Mouse (Mus musculus): Measurements from ENCODE around the gene Taf1c. TPM values are rescaled to one million over a fixed set of nuclear protein-coding genes. Genes with fewer than 3 reads are reported as not detected.

Taf1c gene
- polyA plus RNA-seq, 1 experiment from 2014 or later = 12.9 TPM

Other genes starting within 250 kb of the Taf1c start
- gene Mlycd, start 210.3 kb downstream of the Taf1c start, polyA plus RNA-seq (2015; fragmentation: Nextera tagmentation; extraction: Ambion mirVana) = 11.7 and 12.8 TPM in 2 replicates
- 2.0 and 3.5 TPM in 2 replicates for gene Osgin1, start 171.1 kb downstream of the Taf1c start, polyA plus RNA-seq (2015; fragmentation: Nextera tagmentation; extraction: Ambion mirVana)
- gene Necab2, start 158.5 kb downstream of the Taf1c start, polyA plus RNA-seq (2015; fragmentation: Nextera tagmentation; extraction: Ambion mirVana) = 2.3 and 3.3 TPM in 2 replicates
- 0.08 TPM in 1 of 2 replicates, not detected in the other for gene Slc38a8, start 103.5 kb downstream of the Taf1c start, polyA plus RNA-seq (2015; fragmentation: Nextera tagmentation; extraction: Ambion mirVana)
- 115 and 123 TPM in 2 replicates for gene Mbtps1, start 46.5 kb downstream of the Taf1c start, polyA plus RNA-seq (2015; fragmentation: Nextera tagmentation; extraction: Ambion mirVana)
- 31.3 and 32.5 TPM in 2 replicates for gene Hsdl1, start 30.0 kb downstream of the Taf1c start, polyA plus RNA-seq (2015; fragmentation: Nextera tagmentation; extraction: Ambion mirVana)
- 0.23 and 0.28 TPM in 2 replicates for gene Dnaaf1, start 30.0 kb downstream of the Taf1c start, polyA plus RNA-seq (2015; fragmentation: Nextera tagmentation; extraction: Ambion mirVana)
- gene Adad2, start 7.5 kb upstream of the Taf1c start, polyA plus RNA-seq (2015; fragmentation: Nextera tagmentation; extraction: Ambion mirVana) = not detected in 2 replicates
- 0.05 TPM in 1 of 2 replicates, not detected in the other for gene Kcng4, start 30.5 kb upstream of the Taf1c start, polyA plus RNA-seq (2015; fragmentation: Nextera tagmentation; extraction: Ambion mirVana)
- gene Wfdc1, start 61.1 kb upstream of the Taf1c start, polyA plus RNA-seq (2015; fragmentation: Nextera tagmentation; extraction: Ambion mirVana) = 2.3 and 3.0 TPM in 2 replicates
- gene Atp2c2, start 94.8 kb upstream of the Taf1c start, polyA plus RNA-seq (2015; fragmentation: Nextera tagmentation; extraction: Ambion mirVana) = 1.6 and 2.7 TPM in 2 replicates
- 14.9 and 15.0 TPM in 2 replicates for gene Tldc1, start 173.2 kb upstream of the Taf1c start, polyA plus RNA-seq (2015; fragmentation: Nextera tagmentation; extraction: Ambion mirVana)
- gene Cotl1, start 235.3 kb upstream of the Taf1c start, polyA plus RNA-seq (2015; fragmentation: Nextera tagmentation; extraction: Ambion mirVana) = 99.2 and 138 TPM in 2 replicates